Mouse (Mus musculus) small intestine, adult 2 months (tissue): Measurements from ENCODE around the gene Mrps34. TPM values are rescaled to one million over a fixed set of nuclear protein-coding genes. Genes with fewer than 3 reads are reported as not detected.
"Not testable (repeated sequence)": the region's sequence is repeated elsewhere in the genome, so short reads cannot be mapped to it uniquely, and the experiment has no call there.

ENCODE experiments used
- H3K27ac ChIP-seq: fragments of 200-500 bp; 2 replicates; pipeline ENCODE4 v1.5.1; 2012; ENCODE audit warnings: low read depth, low read length, control low read depth, inconsistent platforms; ENCODE audit not compliant: insufficient read depth
- H3K27me3 ChIP-seq: fragments of 200-500 bp; 2 replicates; pipeline ENCODE4 v1.6.1; 2012; ENCODE audit warnings: mild to moderate bottlenecking, moderate library complexity, low read length, inconsistent platforms; ENCODE audit not compliant: control insufficient read depth, insufficient read depth
- H3K36me3 ChIP-seq: fragments of 200-500 bp; 2 replicates; pipeline ENCODE4 v1.6.1; 2012; ENCODE audit warnings: mild to moderate bottlenecking, low read length, control low read depth, inconsistent platforms; ENCODE audit not compliant: control insufficient read depth, insufficient read depth
- H3K4me1 ChIP-seq: fragments of 200-500 bp; 2 replicates; pipeline ENCODE4 v1.6.1; 2012; ENCODE audit warnings: low read length, inconsistent platforms, mixed read lengths; ENCODE audit not compliant: control insufficient read depth, insufficient read depth, insufficient read length
- H3K4me3 ChIP-seq: fragments of 200-500 bp; 2 replicates; pipeline ENCODE4 v1.5.1; 2012; ENCODE audit warnings: low read depth, mild to moderate bottlenecking, control low read depth, inconsistent platforms, low read length, moderate library complexity
- CTCF ChIP-seq: fragments of 200-500 bp; IDR thresholded peaks from 2 replicates; pipeline ENCODE4 v1.5.1; 2012; ENCODE audit warnings: low read depth, mild to moderate bottlenecking, control low read depth, inconsistent platforms, low read length, moderate library complexity, mixed read lengths; ENCODE audit not compliant: insufficient replicate concordance, insufficient read length; ENCODE audit errors: extremely low read depth
- POLR2A ChIP-seq: fragments of 200-500 bp; IDR thresholded peaks from 2 replicates; pipeline ENCODE4 v1.6.1; 2012; ENCODE audit warnings: low read depth, mild to moderate bottlenecking, control low read depth, inconsistent platforms, low read length, moderate library complexity
- WGBS: fragments of 180-500 bp; shearing (Covaris S2); methylation state at CpG from one replicate; pipeline ENCODE4 v1.1.7; 2018; 5-methylcytosine and 5-hydroxymethylcytosine counted together
- polyA plus RNA-seq: library from polyadenylated mRNA; depleted of rRNA; stranded (reverse); fragments of >200 nt; gene quantifications from 2 replicates; pipeline ENCODE4 v1.2.3, GENCODE M21; 2012

Gene Mrps34
- polyA plus RNA-seq, 1 experiment = 319 TPM

DNA sequence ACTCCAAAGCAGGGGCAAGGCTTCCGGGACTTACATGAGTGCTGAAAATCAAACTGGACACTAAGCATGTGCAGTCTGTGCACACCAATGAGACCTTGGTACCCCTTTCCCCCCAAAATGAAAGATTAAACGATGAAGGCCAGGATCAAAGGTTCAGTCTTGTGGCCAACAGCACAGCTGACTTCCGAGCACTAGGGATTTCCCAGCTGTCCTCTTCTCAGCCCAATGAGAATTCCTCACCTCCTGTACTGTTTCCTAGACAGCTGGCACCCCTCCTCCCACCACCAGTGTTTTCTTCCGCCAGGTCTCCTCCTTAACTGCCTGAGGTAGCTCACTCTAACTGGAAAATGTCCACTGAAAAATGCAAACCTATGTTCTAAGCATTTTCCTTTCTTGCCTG, 38.2 kb downstream of the Mrps34 start:
- Histone ChIP-seq H3K27ac (no peak overlapping the region), H3K27me3 (no peaks in the 10 kb centered on the region), H3K4me1 (peaks cover 4% of the 10 kb centered on the region; the same call in 1 of the 2 replicates), H3K4me3 (no peak overlapping the region), H3K36me3 (no peaks in the 10 kb centered on the region)
- TF ChIP-seq CTCF (no peak), POLR2A (no peak)
- 66% methylated on average over 4 of the region's 4 CpGs for WGBS

DNA sequence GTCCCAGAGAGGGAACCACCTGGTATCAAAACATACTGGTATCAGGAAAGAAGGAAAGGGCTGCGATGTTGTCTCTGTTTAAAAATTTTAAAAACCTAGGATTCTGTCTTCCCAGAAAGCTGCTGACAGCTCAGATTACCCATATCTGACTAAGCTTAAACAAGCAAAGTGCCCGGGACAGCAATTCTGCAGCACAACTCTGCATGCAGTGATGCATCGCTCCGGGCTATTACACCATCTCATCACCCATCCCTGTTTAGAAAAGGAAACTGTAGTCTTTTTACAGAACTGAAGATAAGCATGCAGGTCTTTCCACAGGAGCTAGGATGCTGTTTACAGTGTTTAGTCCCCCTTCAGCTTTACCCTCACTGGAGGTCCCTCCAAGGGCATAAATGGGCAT, 40.0 kb downstream of the Mrps34 start:
- Histone ChIP-seq H3K4me3 (no peak overlapping the region), H3K36me3 (no peaks in the 10 kb centered on the region), H3K27ac (no peak overlapping the region), H3K27me3 (no peaks in the 10 kb centered on the region), H3K4me1 (peaks cover 4% of the 10 kb centered on the region; the same call in 1 of the 2 replicates)
- 75% methylated on average over 4 of the region's 4 CpGs for WGBS
- TF ChIP-seq POLR2A (no peak), CTCF (no peak)

DNA sequence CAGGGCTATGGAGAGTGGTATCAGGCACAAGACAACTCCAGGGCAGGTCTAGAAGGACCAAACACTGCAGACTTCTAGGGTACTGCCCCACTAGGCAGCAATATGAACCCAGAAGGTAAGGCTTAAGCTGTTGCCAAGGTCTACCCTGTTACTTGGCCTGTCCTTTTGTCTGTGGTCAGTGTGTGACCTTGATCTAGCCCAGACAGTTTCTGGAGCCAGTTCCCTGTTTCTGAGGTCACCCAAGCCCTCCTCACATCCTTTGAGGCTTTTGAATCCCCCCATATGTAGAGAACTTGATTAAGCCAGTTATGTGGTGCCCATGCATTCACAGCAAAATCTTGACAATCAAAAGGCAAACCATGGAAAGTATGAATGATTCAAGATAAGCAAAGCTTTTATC, 40.8 kb downstream of the Mrps34 start:
- no peak overlapping the region; the same call in 1 of the 2 replicates for H3K4me3 ChIP-seq
- peaks cover 4% of the 10 kb centered on the region; the same call in 1 of the 2 replicates for H3K4me1 ChIP-seq
- TF ChIP-seq POLR2A (no peak), CTCF (no peak)
- H3K27ac ChIP-seq = no peak overlapping the region
- H3K27me3 ChIP-seq = no peaks in the 10 kb centered on the region
- no peaks in the 10 kb centered on the region for H3K36me3 ChIP-seq

DNA sequence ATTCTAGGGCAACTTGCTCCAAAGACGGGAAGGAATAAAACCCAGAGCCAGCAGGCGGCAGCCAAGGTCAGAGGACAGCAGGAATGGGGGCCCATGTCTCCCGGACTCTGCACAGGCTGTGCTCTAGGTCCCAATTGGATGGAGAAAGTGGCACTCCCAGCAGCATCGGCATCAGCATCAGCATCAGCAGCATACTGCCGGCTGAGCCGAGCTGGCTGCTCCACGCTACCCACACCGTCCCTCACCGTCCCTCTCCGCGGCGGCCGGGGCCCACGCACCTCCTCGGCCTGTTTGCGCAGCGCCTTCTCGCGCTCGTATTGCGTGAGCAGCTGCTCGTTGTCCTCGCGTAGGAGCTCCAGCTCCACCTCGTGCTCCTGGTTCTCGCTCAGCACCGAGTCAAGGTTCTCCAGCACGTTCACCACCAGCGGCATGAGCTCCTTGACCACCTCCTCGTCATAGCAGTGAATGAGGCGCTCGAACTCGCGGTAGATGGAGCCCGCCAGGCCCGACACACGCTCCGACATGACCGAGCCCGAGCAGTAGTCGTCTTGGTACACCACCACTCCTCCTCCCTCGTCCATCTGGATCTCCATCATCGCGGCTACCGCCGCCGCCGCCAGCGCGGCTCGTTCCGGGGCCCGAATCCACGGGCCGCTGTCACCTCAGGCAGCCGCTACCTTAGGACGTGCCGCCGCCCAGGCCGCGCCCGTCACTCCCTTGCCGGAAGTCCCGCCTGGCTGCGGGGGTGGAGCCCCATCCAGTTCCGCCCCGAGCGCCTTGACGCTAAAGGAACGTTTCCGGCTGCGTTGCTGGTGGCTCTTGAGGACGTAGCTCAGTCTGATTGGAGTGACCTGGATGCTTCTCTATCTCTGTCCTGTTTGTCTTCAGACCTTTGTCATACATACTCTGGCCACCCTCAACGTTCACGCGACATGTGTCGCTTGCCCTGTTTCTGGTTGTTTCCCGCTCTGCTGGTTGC, 41.6 kb downstream of the Mrps34 start, which contains the start of gene Mapk8ip3:
Gene Mapk8ip3 (minus strand): TSS at position 719 of the 979 bp plus-strand sequence.
- Histone ChIP-seq H3K27me3 (no peaks in the 10 kb centered on the region), H3K4me1 (peaks cover 4% of the 10 kb centered on the region; the same call in 1 of the 2 replicates), H3K4me3 (peak within 1 kb of the TSS; percentile 70), H3K27ac (peak within 1 kb of the TSS; percentile 82), H3K36me3 (no peaks in the 10 kb centered on the region)
- TF ChIP-seq CTCF (peak; percentile 37; the same call in 1 of the 2 replicates), POLR2A (peak; percentile 44)
- under 1% methylated on average over 78 of the region's 78 CpGs for WGBS

DNA sequence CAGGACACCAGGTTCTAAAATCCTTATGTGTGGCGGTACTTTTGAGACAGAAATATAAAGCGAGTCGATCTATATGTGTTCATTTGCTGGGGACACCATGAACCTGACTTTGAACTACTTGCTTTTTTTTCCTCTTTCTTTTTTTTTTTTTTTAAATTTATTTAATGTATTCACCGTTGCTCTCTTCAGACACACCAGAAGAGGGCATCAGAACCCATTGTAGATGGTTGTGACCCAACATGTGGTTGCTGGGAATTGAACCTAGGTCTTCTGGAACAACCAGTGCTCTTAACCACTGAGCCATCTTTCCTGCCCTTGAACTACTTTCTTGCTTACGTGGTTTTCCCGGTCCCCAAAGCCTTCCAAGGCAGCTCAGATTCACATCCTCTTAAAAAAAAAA, 42.4 kb downstream of the Mrps34 start:
- 40% methylated on average over 6 of the region's 6 CpGs for WGBS
- no peak for TF ChIP-seq POLR2A
- TF ChIP-seq CTCF = no peak
- H3K4me3 ChIP-seq = peak overlapping the region; percentile 70
- no peaks in the 10 kb centered on the region for H3K27me3 ChIP-seq
- H3K4me1 ChIP-seq = peaks cover 4% of the 10 kb centered on the region; the same call in 1 of the 2 replicates
- peak overlapping the region; percentile 82 for H3K27ac ChIP-seq
- no peaks in the 10 kb centered on the region for H3K36me3 ChIP-seq

DNA sequence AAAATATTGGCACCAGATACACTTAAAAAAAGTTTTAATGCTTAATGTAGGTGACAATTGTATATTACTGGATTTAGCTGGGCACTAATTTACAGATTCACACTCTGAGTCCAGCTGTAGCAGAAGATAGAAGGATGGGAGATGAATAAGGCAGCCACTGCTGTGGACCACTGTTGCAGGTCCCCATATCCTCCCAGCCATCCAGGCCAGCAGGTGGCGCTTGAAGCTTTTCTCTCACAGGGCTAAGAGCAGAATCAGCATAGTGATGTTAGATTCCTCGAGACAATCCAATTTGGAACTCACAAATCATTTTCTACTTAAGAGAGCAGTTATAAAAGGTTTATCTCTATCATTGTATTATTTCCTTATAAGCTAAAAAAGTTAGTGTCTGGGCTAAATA, 47.5 kb downstream of the Mrps34 start:
- peaks cover 19% of the 10 kb centered on the region for H3K36me3 ChIP-seq
- H3K27ac ChIP-seq, H3K27me3 ChIP-seq, H3K4me1 ChIP-seq, H3K4me3 ChIP-seq: not testable (repeated sequence)
- 4% methylated on average over 2 of the region's 2 CpGs for WGBS
- TF ChIP-seq CTCF = peak; percentile 59; the same call in 1 of the 2 replicates

DNA sequence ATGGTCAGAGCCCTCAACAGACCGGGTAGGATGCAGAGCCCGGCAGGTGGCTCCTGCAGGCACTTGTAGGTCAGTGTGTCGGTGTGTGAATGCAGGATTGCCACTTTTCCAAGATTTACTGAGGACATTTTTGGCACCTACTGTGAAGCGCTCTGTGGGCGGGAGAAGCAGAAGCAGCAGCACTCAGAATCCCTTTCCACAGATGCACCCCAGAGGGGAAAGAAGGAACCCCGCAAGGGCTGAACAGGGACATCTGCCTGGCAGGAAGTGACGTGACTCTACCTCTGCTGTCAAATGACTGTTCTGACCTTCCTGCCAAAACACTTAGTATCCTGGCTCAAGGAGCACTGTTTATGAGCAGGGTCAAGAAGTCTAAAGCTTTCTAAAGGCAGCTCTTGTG, 48.1 kb downstream of the Mrps34 start:
- H3K27me3 ChIP-seq = no peaks in the 10 kb centered on the region
- 88% methylated on average over 7 of the region's 7 CpGs for WGBS
- H3K4me3 ChIP-seq = no peak overlapping the region
- H3K27ac ChIP-seq = no peak overlapping the region
- peaks cover 24% of the 10 kb centered on the region for H3K36me3 ChIP-seq
- no peaks in the 10 kb centered on the region; the same call in 1 of the 2 replicates for H3K4me1 ChIP-seq
- TF ChIP-seq CTCF = no peak
- TF ChIP-seq POLR2A = no peak

DNA sequence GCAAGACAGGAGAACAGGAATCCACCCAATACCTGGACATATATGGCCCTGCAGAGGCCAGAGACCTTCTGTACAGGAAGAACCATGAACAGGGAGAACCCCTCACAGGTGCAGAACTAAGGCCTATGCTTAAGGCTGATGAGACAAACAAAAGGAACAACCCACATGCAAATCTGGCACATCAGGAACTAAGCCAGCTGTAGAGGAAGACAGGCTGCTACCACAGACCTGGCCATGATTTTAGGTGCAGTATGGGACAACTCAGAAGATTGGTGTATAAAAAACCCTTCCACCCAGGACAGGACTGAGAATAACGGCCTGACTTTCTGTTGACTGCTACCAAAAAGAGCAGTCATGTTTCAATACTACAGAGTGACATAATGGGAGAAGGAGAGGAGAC, 48.7 kb downstream of the Mrps34 start:
- H3K4me1 ChIP-seq, H3K27ac ChIP-seq, H3K4me3 ChIP-seq, H3K27me3 ChIP-seq: not testable (repeated sequence)
- WGBS = 75% methylated on average over 1 of the region's 1 CpGs
- H3K36me3 ChIP-seq = peaks cover 29% of the 10 kb centered on the region
